Mouse (Mus musculus) megakaryocyte-erythroid progenitor cell, adult 5-6 weeks (primary cell): Measurements from ENCODE around the gene Junb. TPM values are rescaled to one million over a fixed set of nuclear protein-coding genes. Genes with fewer than 3 reads are reported as not detected.

Experiments
- total RNA-seq, 2 experiments: library from RNA; stranded (forward) in 1 of 2; stranded (reverse) in 1 of 2; fragments of 200-1000, 215-1000 nt in 1 of 2; fragments of >200 nt in 1 of 2; fragmentation: Nextera tagmentation in 1 of 2; gene quantifications; 2 replicates each; pipeline ENCODE4 v1.2.3; 2014 to 2017

The Junb gene
- total RNA-seq, 2 experiments from 2014 or later, result 4.1 to 74.2 TPM

Other genes starting within 250 kb of the Junb start
- gene Nfix, start 178.4 kb downstream of the Junb start, total RNA-seq (2014; fragmentation: Nextera tagmentation), result 73.4 and 79.7 TPM in 2 replicates
- 13.3 and 26.0 TPM in 2 replicates for gene Nfix, start 178.4 kb downstream of the Junb start, total RNA-seq (2017)
- 4.7 TPM in 2 replicates for gene Dand5, start 155.9 kb downstream of the Junb start, total RNA-seq (2014; fragmentation: Nextera tagmentation)
- 3.5 and 3.7 TPM in 2 replicates for gene Dand5, start 155.9 kb downstream of the Junb start, total RNA-seq (2017)
- gene Gadd45gip1, start 147.2 kb downstream of the Junb start, total RNA-seq (2014; fragmentation: Nextera tagmentation), result 28.3 and 31.1 TPM in 2 replicates
- gene Gadd45gip1, start 147.2 kb downstream of the Junb start, total RNA-seq (2017), result 53.1 and 61.8 TPM in 2 replicates
- gene Rad23a, start 138.1 kb downstream of the Junb start, total RNA-seq (2014; fragmentation: Nextera tagmentation), result 94.8 and 151 TPM in 2 replicates
- gene Rad23a, start 138.1 kb downstream of the Junb start, total RNA-seq (2017), result 38.4 and 43.7 TPM in 2 replicates
- gene Calr, start 131.8 kb downstream of the Junb start, total RNA-seq (2014; fragmentation: Nextera tagmentation), result 286 and 320 TPM in 2 replicates
- 1,361 and 1,527 TPM in 2 replicates for gene Calr, start 131.8 kb downstream of the Junb start, total RNA-seq (2017)
- gene Farsa, start 121.7 kb downstream of the Junb start, total RNA-seq (2014; fragmentation: Nextera tagmentation), result 101 and 104 TPM in 2 replicates
- gene Farsa, start 121.7 kb downstream of the Junb start, total RNA-seq (2017), result 151 and 153 TPM in 2 replicates
- gene Syce2, start 106.6 kb downstream of the Junb start, total RNA-seq (2014; fragmentation: Nextera tagmentation), result 101 and 135 TPM in 2 replicates
- gene Syce2, start 106.6 kb downstream of the Junb start, total RNA-seq (2017), result 98.9 and 102 TPM in 2 replicates
- gene Gcdh, start 84.8 kb downstream of the Junb start, total RNA-seq (2014; fragmentation: Nextera tagmentation), result 34.7 and 51.0 TPM in 2 replicates
- gene Gcdh, start 84.8 kb downstream of the Junb start, total RNA-seq (2017), result 37.0 and 42.9 TPM in 2 replicates
- gene Klf1, start 76.8 kb downstream of the Junb start, total RNA-seq (2014; fragmentation: Nextera tagmentation), result 193 and 197 TPM in 2 replicates
- gene Klf1, start 76.8 kb downstream of the Junb start, total RNA-seq (2017), result 162 and 228 TPM in 2 replicates
- gene Dnase2a, start 70.2 kb downstream of the Junb start, total RNA-seq (2014; fragmentation: Nextera tagmentation), result 29.1 and 38.8 TPM in 2 replicates
- gene Dnase2a, start 70.2 kb downstream of the Junb start, total RNA-seq (2017), result 26.7 and 42.2 TPM in 2 replicates
- gene Mast1, start 41.4 kb downstream of the Junb start, total RNA-seq (2014; fragmentation: Nextera tagmentation), result 0.45 TPM in 1 of 2 replicates, not detected in the other
- 0.42 TPM in 1 of 2 replicates, not detected in the other for gene Mast1, start 41.4 kb downstream of the Junb start, total RNA-seq (2017)
- gene Rtbdn, start 31.7 kb downstream of the Junb start, total RNA-seq (2014; fragmentation: Nextera tagmentation), result not detected in 2 replicates
- gene Rtbdn, start 31.7 kb downstream of the Junb start, total RNA-seq (2017), result not detected in 2 replicates
- gene Gm49661, start 9.3 kb downstream of the Junb start, total RNA-seq (2014; fragmentation: Nextera tagmentation), result not detected in 2 replicates
- not detected in 2 replicates for gene Gm49661, start 9.3 kb downstream of the Junb start, total RNA-seq (2017)
- 898 and 1,004 TPM in 2 replicates for gene Prdx2, start 9.1 kb downstream of the Junb start, total RNA-seq (2014; fragmentation: Nextera tagmentation)
- gene Prdx2, start 9.1 kb downstream of the Junb start, total RNA-seq (2017), result 1,011 and 1,021 TPM in 2 replicates
- 198 and 202 TPM in 2 replicates for gene Rnaseh2a, start 9.0 kb downstream of the Junb start, total RNA-seq (2014; fragmentation: Nextera tagmentation)
- 119 and 151 TPM in 2 replicates for gene Rnaseh2a, start 9.0 kb downstream of the Junb start, total RNA-seq (2017)
- gene Hook2, start 11.9 kb upstream of the Junb start, total RNA-seq (2014; fragmentation: Nextera tagmentation), result 7.7 and 9.6 TPM in 2 replicates
- 11.0 and 19.9 TPM in 2 replicates for gene Hook2, start 11.9 kb upstream of the Junb start, total RNA-seq (2017)
- gene Best2, start 35.8 kb upstream of the Junb start, total RNA-seq (2014; fragmentation: Nextera tagmentation), result not detected in 2 replicates
- gene Best2, start 35.8 kb upstream of the Junb start, total RNA-seq (2017), result not detected in 2 replicates
- gene Asna1, start 46.6 kb upstream of the Junb start, total RNA-seq (2014; fragmentation: Nextera tagmentation), result 77.3 and 82.3 TPM in 2 replicates
- 48.6 and 73.5 TPM in 2 replicates for gene Asna1, start 46.6 kb upstream of the Junb start, total RNA-seq (2017)
- gene Trir, start 48.1 kb upstream of the Junb start, total RNA-seq (2014; fragmentation: Nextera tagmentation), result 137 and 159 TPM in 2 replicates
- 342 and 455 TPM in 2 replicates for gene Trir, start 48.1 kb upstream of the Junb start, total RNA-seq (2017)
- 42.2 and 68.5 TPM in 2 replicates for gene Tnpo2, start 58.2 kb upstream of the Junb start, total RNA-seq (2014; fragmentation: Nextera tagmentation)
- 20.3 and 28.3 TPM in 2 replicates for gene Tnpo2, start 58.2 kb upstream of the Junb start, total RNA-seq (2017)
- 11.0 and 21.1 TPM in 2 replicates for gene Fbxw9, start 81.3 kb upstream of the Junb start, total RNA-seq (2014; fragmentation: Nextera tagmentation)
- gene Fbxw9, start 81.3 kb upstream of the Junb start, total RNA-seq (2017), result 1.4 and 5.8 TPM in 2 replicates
- gene Gm5741, start 89.3 kb upstream of the Junb start, total RNA-seq (2014; fragmentation: Nextera tagmentation), result not detected in 2 replicates
- not detected in 2 replicates for gene Gm5741, start 89.3 kb upstream of the Junb start, total RNA-seq (2017)
- 69.1 and 99.2 TPM in 2 replicates for gene Dhps, start 93.0 kb upstream of the Junb start, total RNA-seq (2014; fragmentation: Nextera tagmentation)
- gene Dhps, start 93.0 kb upstream of the Junb start, total RNA-seq (2017), result 15.0 and 17.6 TPM in 2 replicates
- gene Wdr83os, start 102.0 kb upstream of the Junb start, total RNA-seq (2014; fragmentation: Nextera tagmentation), result 172 and 250 TPM in 2 replicates
- 40.4 and 61.3 TPM in 2 replicates for gene Wdr83os, start 102.0 kb upstream of the Junb start, total RNA-seq (2017)
- 50.1 and 102 TPM in 2 replicates for gene Wdr83, start 102.6 kb upstream of the Junb start, total RNA-seq (2014; fragmentation: Nextera tagmentation)
- 23.1 and 25.2 TPM in 2 replicates for gene Wdr83, start 102.6 kb upstream of the Junb start, total RNA-seq (2017)
- 30.8 and 30.9 TPM in 2 replicates for gene Man2b1, start 104.6 kb upstream of the Junb start, total RNA-seq (2014; fragmentation: Nextera tagmentation)
- 9.8 and 13.8 TPM in 2 replicates for gene Man2b1, start 104.6 kb upstream of the Junb start, total RNA-seq (2017)
- gene Zfp791, start 144.4 kb upstream of the Junb start, total RNA-seq (2014; fragmentation: Nextera tagmentation), result not detected in 2 replicates
- gene Zfp791, start 144.4 kb upstream of the Junb start, total RNA-seq (2017), result not detected in 2 replicates
- gene Cks1brt, start 173.2 kb upstream of the Junb start, total RNA-seq (2014; fragmentation: Nextera tagmentation), result not detected in 2 replicates
- not detected in 2 replicates for gene Cks1brt, start 173.2 kb upstream of the Junb start, total RNA-seq (2017)
- gene Olfr371, start 247.3 kb upstream of the Junb start, total RNA-seq (2014; fragmentation: Nextera tagmentation), result not detected in 2 replicates
- not detected in 2 replicates for gene Olfr371, start 247.3 kb upstream of the Junb start, total RNA-seq (2017)